Mouse (Mus musculus): ENCODE data around the gene Cdc42se2.

The Cdc42se2 gene

GRCm38 (mm10) chr11:54805196-54805595, 17.7 kb upstream of the Cdc42se2 start:
- ChIA-PET CTCF (no interaction called here), POLR2A (interaction anchor here in 3 of 4 experiments (1.0 to 4.5 kb wide), 13 partner anchors 9 to 55 kb away, joined by 3 to 33 read pairs (median 4); partner anchors contain the start of genes Cdc42se2 (in 3 of the 3) and Lyrm7 (in 1 of the 3))

DNA sequence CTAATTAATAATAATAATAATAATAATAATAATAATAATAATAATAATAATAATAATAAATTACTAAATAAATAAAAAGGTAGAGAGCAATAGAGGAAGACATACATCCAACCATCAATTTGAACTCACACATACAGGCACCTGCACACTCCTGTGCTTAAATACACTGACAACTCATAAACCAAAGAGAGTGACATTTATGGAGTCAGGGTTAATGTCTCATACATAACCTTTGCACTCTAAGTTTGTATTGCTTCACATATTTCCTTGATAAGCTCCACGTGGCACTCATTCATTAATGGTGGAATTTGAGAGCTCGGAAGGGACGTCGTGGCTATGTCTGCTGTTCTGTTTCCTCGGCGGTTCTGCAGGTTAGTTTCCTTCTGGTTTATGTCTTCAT, 15.1 kb upstream of the Cdc42se2 start:
- ChIA-PET CTCF (no interaction called here), POLR2A (interaction anchor here in 3 of 4 experiments (1.3 to 4.5 kb wide), 3 partner anchors 15 kb away, joined by 4 to 33 read pairs (median 6); partner anchors contain the start of gene Cdc42se2 (in 3 of the 3))

DNA sequence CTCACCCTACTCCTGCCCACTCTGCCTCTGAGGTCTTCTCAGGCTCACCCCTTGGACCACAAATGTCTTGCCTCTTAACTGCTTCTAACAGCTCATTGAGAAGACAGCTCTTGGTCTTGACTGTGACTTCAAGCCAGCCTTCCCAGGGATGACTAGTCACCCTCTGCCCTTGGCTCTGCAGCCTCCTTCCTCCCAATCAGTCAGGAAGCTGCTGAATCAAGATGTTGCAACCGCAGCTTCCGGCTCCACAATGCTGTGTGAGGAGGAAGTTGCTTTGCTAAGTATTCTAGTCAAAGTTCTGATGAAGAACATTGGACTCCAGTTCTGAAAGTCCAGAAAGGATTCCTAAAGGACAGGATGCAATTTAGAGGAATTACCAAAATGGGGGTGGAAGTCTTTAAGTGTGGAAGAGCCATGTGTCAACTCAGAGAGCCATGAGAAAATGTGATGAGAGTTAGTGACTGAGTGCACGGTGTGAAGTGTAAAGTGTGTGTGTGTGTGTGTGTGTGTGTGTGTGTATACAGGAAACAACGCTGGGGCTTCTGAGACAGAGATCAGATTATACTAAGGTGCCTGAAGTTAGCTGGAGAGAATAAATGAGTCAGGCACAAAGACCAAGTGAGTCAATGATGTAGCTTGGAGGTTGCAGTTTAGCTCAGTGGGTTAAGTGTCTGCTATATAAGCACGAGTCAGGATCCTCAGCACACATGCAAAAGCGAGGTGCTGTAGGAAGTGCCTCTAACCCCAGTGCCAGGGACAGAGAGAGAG, 14.5 kb upstream of the Cdc42se2 start:
- POLR2A ChIA-PET = interaction anchor here in 3 of 4 experiments (0.7 to 4.5 kb wide), 4 partner anchors 14 to 59 kb away, joined by 3 to 33 read pairs (median 5); partner anchors contain the start of genes Cdc42se2 (in 3 of the 3) and Lyrm7 (in 1 of the 3)
- CTCF ChIA-PET = no interaction called here

DNA sequence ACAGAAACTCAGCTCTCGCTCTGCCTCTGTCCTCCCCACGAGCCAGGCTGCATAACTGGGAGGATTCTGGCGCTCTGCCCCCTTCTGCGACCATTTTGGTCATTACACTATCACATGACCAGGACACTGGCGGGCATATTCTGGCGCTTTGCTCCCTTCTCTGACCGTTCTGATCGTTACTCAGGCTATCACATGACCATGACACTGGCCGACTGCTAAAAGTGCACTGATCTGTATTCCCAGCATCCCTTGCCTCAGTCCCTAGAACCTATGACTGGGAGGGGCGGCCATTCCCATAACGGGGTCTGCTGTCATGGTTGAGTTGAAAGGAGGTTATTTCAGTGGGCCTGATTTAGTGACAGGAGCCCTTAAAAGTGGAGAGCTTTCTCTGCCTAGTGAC, 9.1 kb upstream of the Cdc42se2 start:
- ChIA-PET POLR2A (interaction anchor here (0.5 to 3.7 kb wide), 24 partner anchors 8 to 408 kb away, joined by 3 to 94 read pairs (median 4); partner anchors contain the start of genes Cdc42se2 (in 4 of the 4) and Lyrm7 (in 2 of the 4)), CTCF (interaction anchor here in 3 of 4 experiments (0.6 to 1.4 kb wide), 7 partner anchors 8 to 408 kb away, joined by 3 to 5 read pairs (median 3); partner anchors contain the start of gene Cdc42se2 (in 1 of the 3))

DNA sequence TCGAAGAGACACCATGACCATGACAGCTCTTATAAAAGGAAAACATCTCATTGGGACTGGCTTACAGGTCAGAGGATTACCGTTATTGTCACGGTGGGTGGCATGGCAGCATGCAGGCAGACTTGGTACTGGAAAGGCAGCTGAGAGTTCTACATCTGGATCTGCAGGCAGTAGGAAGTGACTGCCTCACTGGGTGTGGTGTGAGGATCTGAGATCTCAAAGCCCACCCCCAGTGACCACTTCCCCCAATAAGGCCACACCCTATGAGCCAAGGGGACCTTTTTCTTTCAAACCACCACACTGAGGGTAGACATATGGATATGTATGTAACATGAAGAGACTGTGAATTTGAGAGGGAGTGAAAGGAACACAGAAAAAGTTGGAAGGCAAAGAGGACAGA, 7.2 kb upstream of the Cdc42se2 start:
- POLR2A ChIA-PET = interaction anchor here in 2 of 4 experiments (1.3 to 1.8 kb wide), 3 partner anchors 10 to 165 kb away, joined by 3 to 4 read pairs (median 3); partner anchors contain the start of gene Lyrm7 (in 1 of the 2)
- CTCF ChIA-PET = no interaction called here

GRCm38 (mm10) chr11:54793173-54793572, 5.7 kb upstream of the Cdc42se2 start:
- CTCF ChIA-PET = no interaction called here
- POLR2A ChIA-PET = interaction anchor here in 2 of 4 experiments (1.0 to 1.7 kb wide), 4 partner anchors 11 to 67 kb away, joined by 3 to 9 read pairs (median 4); partner anchors contain the start of gene Lyrm7 (in 1 of the 2)

GRCm38 (mm10) chr11:54791458-54791857, 4.0 kb upstream of the Cdc42se2 start:
- CTCF ChIA-PET = interaction anchor here in 1 of 4 experiments (1.0 kb wide), 1 partner anchor 139 kb away, joined by 4 read pairs; no protein-coding TSS in a partner anchor
- POLR2A ChIA-PET = interaction anchor here in 2 of 4 experiments (1.7 kb wide), 2 partner anchors 13 to 69 kb away, joined by 4 to 9 read pairs; partner anchors contain the start of gene Lyrm7 (in 1 of the 2)

DNA sequence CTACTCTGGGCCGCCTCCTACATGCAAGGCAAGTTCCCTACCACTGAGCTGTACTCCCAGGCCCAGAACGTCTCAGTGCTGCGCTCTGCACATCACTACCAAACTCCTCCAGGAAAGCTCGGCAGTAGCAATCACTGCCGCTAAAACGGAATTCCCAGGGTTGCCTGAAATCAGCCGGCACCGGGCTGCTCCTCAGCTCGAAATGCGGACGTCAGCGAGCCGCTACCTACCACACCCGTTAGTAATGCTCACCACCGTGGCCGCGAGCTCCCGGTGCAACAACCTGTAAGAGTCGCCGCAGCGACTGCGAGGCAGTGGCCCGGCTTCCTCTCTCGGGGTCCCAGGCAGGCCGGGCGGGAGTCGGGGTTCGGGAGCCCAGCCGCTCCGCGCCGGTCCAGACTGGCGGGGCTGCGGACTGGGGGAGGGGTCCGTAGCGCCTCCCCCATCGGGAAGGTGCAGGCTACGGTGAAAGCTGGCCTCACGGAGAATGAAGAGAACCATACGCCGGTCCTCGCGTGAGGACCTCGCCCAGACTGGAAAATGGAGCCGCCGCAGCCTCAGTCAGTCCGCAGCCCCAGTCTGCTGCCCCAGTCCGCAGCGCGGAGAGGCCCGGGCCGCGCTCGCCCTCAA, 502 bp downstream of the Cdc42se2 start:
- ChIA-PET CTCF (interaction anchor here (0.5 to 2.5 kb wide), 8 partner anchors 10 to 939 kb away, joined by 3 to 10 read pairs (median 4); partner anchors contain the start of gene Lyrm7 (in 1 of the 4)), POLR2A (interaction anchor here (0.6 to 3.4 kb wide), 128 partner anchors 9 to 1463 kb away, joined by 3 to 94 read pairs (median 5); partner anchors contain the start of genes Lyrm7 (in 3 of the 4), Fnip1 (in 2 of the 4), Rapgef6 (in 2 of the 4) and Anxa6 (in 1 of the 4))

DNA sequence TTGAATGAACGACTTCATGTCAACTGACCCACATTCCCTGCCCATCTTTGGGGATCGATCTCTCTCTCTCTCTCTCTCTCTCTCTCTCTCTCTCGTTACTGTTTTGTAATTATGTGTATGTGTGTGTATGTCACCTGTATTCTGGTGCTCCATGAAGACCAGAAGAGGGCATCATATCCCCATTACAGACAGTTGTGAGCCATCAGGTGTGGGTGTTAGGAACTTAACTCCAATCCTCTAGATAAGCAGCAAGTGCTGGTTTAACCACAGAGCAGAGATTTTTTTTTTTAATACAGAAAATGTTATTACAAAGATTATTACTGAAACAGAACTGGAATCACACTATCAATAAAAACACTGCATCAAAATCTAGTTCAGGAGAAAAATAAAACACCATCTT, 1.9 kb downstream of the Cdc42se2 start:
- ChIA-PET CTCF (no interaction called here), POLR2A (interaction anchor here in 2 of 4 experiments (0.9 to 3.4 kb wide), 15 partner anchors 9 to 348 kb away, joined by 4 to 94 read pairs (median 19); partner anchors contain the start of genes Lyrm7 (in 2 of the 2), Fnip1 (in 1 of the 2) and Rapgef6 (in 1 of the 2))

DNA sequence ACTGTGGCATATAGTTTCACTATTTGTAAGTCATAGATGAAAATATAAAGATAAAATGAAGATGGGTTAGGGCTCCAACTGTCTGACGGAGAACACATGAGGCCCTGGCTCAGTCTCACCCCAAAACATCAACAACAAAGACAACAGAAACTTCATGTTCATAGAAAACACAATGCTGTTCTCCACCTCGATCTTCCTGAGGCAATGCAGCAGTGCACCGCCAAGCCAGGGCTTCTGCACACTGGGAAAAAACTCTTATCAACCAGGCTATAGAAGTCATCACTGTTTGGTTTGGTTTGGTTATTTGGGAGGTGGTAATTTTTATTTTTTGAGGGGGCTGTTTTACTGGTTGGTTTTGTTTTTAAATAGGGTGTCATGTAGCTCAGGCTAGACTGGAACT, 3.0 kb downstream of the Cdc42se2 start:
- CTCF ChIA-PET = no interaction called here

GRCm38 (mm10) chr11:54782253-54782652, 5.2 kb downstream of the Cdc42se2 start:
- POLR2A ChIA-PET = interaction anchor here in 1 of 4 experiments (0.9 to 1.1 kb wide), 2 partner anchors 53 to 260 kb away, joined by 3 read pairs; partner anchors contain the start of gene Rapgef6
- CTCF ChIA-PET = no interaction called here

More for the DNA sequence above, 3.0 kb downstream of the Cdc42se2 start:
- POLR2A ChIA-PET = no interaction called here

- POLR2A ChIA-PET = interaction anchor here in 1 of 4 experiments (1.2 kb wide), 1 partner anchor 61 kb away, joined by 5 read pairs; no protein-coding TSS in a partner anchor
- CTCF ChIA-PET = no interaction called here
These were observed 7.5 kb downstream of the Cdc42se2 start for GRCm38 (mm10) chr11:54779946-54780345.

DNA sequence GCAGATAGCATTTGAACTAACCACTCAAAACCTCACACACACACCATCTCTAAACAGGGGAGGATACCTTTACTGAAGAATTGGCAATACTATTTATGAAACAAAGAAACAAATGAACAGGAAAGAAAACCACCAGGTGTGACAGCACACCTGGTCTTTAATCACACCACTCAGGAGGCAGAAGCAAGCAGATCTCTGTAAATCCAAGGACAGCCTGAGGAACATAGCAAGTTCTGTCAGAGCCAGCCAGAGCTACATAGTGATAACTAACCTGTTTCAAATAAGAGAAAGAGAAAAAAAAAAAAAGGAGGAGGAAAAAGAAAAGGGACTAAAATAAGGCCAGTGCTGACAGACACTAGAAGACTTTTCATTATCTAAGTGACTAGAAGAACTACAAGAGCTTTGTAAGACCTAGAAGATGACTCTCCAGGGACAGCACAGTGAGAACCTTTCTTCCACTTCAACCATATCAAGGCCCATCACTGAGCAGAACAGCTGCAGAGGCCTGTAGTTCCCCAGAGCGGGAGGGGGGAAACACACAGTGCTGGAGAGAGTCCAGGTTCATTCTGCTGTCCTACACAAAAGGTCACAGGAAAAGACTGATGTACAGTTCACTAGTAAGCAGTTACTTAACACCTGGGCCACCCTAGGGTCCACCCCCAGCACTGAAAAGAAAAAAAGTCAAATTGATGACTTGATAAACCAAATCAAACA, 9.2 kb downstream of the Cdc42se2 start:
- POLR2A ChIA-PET = interaction anchor here in 2 of 4 experiments (0.6 to 5.5 kb wide), 8 partner anchors 9 to 234 kb away, joined by 3 to 55 read pairs (median 4); partner anchors contain the start of gene Cdc42se2 (in 2 of the 2)
- CTCF ChIA-PET = interaction anchor here in 2 of 4 experiments (0.6 kb wide), 3 partner anchors 22 to 580 kb away, joined by 3 to 24 read pairs (median 4); no protein-coding TSS in a partner anchor

- ChIA-PET CTCF (interaction anchor here in 2 of 4 experiments (0.6 kb wide), 3 partner anchors 22 to 581 kb away, joined by 3 to 24 read pairs (median 4); no protein-coding TSS in a partner anchor), POLR2A (interaction anchor here in 3 of 4 experiments (0.6 to 5.5 kb wide), 11 partner anchors 9 to 320 kb away, joined by 3 to 55 read pairs (median 4); partner anchors contain the start of gene Cdc42se2 (in 2 of the 3))
These were observed 9.9 kb downstream of the Cdc42se2 start for GRCm38 (mm10) chr11:54777387-54778130.

DNA sequence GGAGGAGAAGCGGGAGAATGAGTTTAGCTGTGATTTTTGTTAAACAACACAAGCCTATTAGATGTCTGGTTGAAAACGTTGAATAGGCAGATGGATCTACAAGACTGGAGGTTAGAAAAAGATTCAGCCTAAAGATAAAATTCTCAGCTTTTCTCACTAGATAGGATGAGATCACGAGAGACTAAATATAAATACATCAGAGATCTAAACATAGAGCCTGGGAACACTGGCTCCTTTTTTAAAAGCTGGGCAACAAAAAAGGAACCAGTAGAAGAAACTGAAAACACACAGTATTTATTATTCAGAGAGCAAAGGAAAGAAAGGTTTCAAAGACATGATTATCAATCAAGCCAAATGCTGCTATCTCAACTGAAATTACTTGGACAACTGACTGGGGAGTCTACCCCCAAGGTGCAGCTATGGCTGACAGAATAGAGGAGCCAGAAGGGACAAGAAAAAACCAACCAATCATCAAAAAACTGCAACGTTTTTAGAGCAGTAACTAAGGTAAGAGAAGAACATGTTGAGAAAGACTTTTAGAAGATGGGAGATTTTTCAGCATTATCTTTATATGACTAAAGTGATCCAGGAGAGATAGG, 10.6 kb downstream of the Cdc42se2 start:
- POLR2A ChIA-PET = interaction anchor here in 3 of 4 experiments (0.6 to 5.5 kb wide), 10 partner anchors 10 to 321 kb away, joined by 3 to 55 read pairs (median 4); partner anchors contain the start of gene Cdc42se2 (in 2 of the 3)
- CTCF ChIA-PET = no interaction called here

GRCm38 (mm10) chr11:54776367-54776701, 11.1 kb downstream of the Cdc42se2 start:
- CTCF ChIA-PET = no interaction called here

More at GRCm38 (mm10) chr11:54776367-54776701, 11.1 kb downstream of the Cdc42se2 start:
- POLR2A ChIA-PET = interaction anchor here in 3 of 4 experiments (0.5 to 5.5 kb wide), 9 partner anchors 11 to 1470 kb away, joined by 3 to 55 read pairs (median 4); partner anchors contain the start of gene Cdc42se2 (in 2 of the 3)
